Mouse (Mus musculus): ENCODE data around the gene Zfp961.

GRCm38 (mm10) chr8:71926551-71926950, 24.3 kb upstream of the Zfp961 start:
- TF ChIP-seq POLR2A (IDR thresholded peaks at IDR 0.05; ENCODE audit: borderline replicate concordance, low read depth, low read length) (no peak), CTCF (IDR thresholded peaks at IDR 0.05; ENCODE audit: low read depth, low read length) (no peak)
